Mouse (Mus musculus) bone marrow macrophage, adult 2 months (primary cell): ENCODE measurements at regions not wholly inside any gene's neighbourhood (a gene's known extent, or its start where the extent isn't known, plus 50 kb on each side); places are given as distances from the start of the nearest gene placed in this dataset.

ENCODE experiments used
- CTCF ChIP-seq: IDR thresholded peaks from 2 replicates; pipeline ENCODE4 v1.5.1; 2012; ENCODE audit warnings: low read depth, mild to moderate bottlenecking, low read length, moderate library complexity
- POLR2A ChIP-seq: IDR thresholded peaks from 2 replicates; pipeline ENCODE4 v1.6.1; 2012; ENCODE audit warnings: mild to moderate bottlenecking, low read depth, low read length, borderline replicate concordance

DNA sequence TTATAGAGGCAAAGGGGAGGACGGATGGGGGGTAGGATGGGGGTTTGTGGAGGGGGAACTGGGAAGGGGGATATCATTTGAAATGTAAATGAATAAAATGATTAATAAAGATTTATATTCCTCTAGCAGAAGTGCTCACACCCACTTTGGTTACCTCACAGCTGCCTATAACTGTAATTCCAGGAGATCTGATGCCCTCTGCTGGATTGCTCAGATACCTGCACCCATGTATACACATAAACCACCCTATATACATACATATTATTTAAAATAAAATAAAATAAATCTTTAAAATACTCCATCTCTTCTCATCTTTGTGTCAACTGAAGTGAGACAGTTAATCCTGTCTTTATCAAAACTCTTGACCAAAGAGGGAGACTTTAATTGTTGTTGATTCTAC lies 1031.9 kb downstream of the Gsdmc2 start:
- no peak for TF ChIP-seq POLR2A
- no peak for TF ChIP-seq CTCF
